Mouse (Mus musculus): ENCODE data around the gene Rnf157.
"Not testable (repeated sequence)": the region's sequence is repeated elsewhere in the genome, so short reads cannot be mapped to it uniquely, and the experiment has no call there.

DNA sequence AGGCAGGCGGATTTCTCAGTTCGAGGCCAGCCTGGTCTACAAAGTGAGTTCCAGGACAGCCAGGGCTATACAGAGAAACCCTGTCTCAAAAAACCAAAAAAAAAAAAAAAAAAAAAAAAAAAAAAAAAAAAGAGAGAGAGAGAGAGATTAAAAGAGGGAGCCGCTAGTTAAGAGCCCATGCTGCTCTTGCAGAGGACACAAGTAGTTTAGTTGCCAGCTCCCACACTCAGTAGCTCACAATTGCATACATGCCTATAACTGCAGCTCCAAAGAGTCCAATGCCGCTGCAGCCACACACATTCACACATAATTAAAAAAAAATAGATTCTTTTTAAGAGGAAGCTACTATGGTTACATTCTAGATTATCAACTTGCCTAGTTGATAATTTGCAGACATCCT lies 2.4 kb downstream of the Rnf157 start:
- not testable (repeated sequence) for TF ChIP-seq EP300, CTCF (IDR thresholded peaks at IDR 0.05; ENCODE audit: low read depth)

Data from liver, postnatal 0 days (tissue).